Mouse (Mus musculus) neural tube, embryonic 15.5 days (tissue): Measurements from ENCODE around the gene Crybb2. TPM values are rescaled to one million over a fixed set of nuclear protein-coding genes. Genes with fewer than 3 reads are reported as not detected.

Source experiments
- ATAC-seq: fragments of 200-750 bp; cut with Nextera tagmentation; 2 replicates; pipeline ENCODE4 v1.8.0; 2017; ENCODE audit warnings: mild to moderate bottlenecking, moderate TSS enrichment, moderate library complexity; ENCODE audit not compliant: low FRiP score
- H3K27ac ChIP-seq: fragments of 300-500 bp; sonication (generic); replicated peaks from 2 replicates; pipeline ENCODE4 v1.5.1; 2015; ENCODE audit warnings: mild to moderate bottlenecking, inconsistent platforms
- H3K27me3 ChIP-seq: fragments of 300-500 bp; sonication (generic); replicated peaks from 2 replicates; pipeline ENCODE4 v1.6.1; 2015; ENCODE audit warnings: inconsistent platforms
- H3K36me3 ChIP-seq: fragments of 300-500 bp; sonication (generic); 2 replicates; pipeline ENCODE4 v1.6.1; 2015; ENCODE audit warnings: inconsistent platforms
- H3K4me1 ChIP-seq: fragments of 300-500 bp; sonication (generic); 2 replicates; pipeline ENCODE4 v1.6.1; 2015; ENCODE audit warnings: inconsistent platforms
- H3K4me2 ChIP-seq: fragments of 300-500 bp; sonication (generic); 2 replicates; pipeline ENCODE4 v1.6.1; 2015; ENCODE audit warnings: inconsistent platforms, mild to moderate bottlenecking, moderate library complexity
- H3K4me3 ChIP-seq: fragments of 300-500 bp; sonication (generic); replicated peaks from 2 replicates; pipeline ENCODE4 v1.5.1; 2015; ENCODE audit warnings: mild to moderate bottlenecking, inconsistent platforms
- H3K9ac ChIP-seq: fragments of 300-500 bp; sonication (generic); replicated peaks from 2 replicates; pipeline ENCODE4 v1.6.1; 2015; ENCODE audit warnings: mild to moderate bottlenecking, inconsistent platforms
- H3K9me3 ChIP-seq: fragments of 300-500 bp; sonication (generic); replicated peaks from 2 replicates; pipeline ENCODE4 v1.6.1; 2016; ENCODE audit warnings: inconsistent platforms
- WGBS: fragments of 180-500 bp; shearing (Covaris S2); methylation state at CpG from one replicate; pipeline ENCODE4 v1.1.7; 2015; ENCODE audit warnings: mixed read lengths; 5-methylcytosine and 5-hydroxymethylcytosine counted together
- polyA plus RNA-seq: library from polyadenylated mRNA; unstranded; fragments of >200 nt; fragmentation: Nextera tagmentation; extraction: Ambion mirVana; gene quantifications from 2 replicates; pipeline ENCODE4 v1.2.1, GENCODE M21; 2015

The Crybb2 gene
- polyA plus RNA-seq, 1 experiment from 2014 or later: not detected

GRCm38 (mm10) chr5:113026706-113027105 lies 43.2 kb downstream of the Crybb2 start:
- no peak for ATAC-seq
- Histone ChIP-seq H3K4me3 (no peak overlapping the region), H3K27me3 (no peaks in the 10 kb centered on the region), H3K36me3 (no peaks in the 10 kb centered on the region), H3K4me1 (peaks cover 23% of the 10 kb centered on the region), H3K9ac (no peak overlapping the region), H3K9me3 (no peaks in the 10 kb centered on the region), H3K27ac (no peak overlapping the region), H3K4me2 (no peak overlapping the region)
- 88% methylated on average over 5 of the region's 5 CpGs for WGBS

GRCm38 (mm10) chr5:113024154-113024764 lies 45.7 kb downstream of the Crybb2 start:
- 26% methylated on average over 18 of the region's 18 CpGs for WGBS
- no peaks in the 10 kb centered on the region for H3K27me3 ChIP-seq
- H3K36me3 ChIP-seq: no peaks in the 10 kb centered on the region
- ATAC-seq: no peak
- H3K4me3 ChIP-seq: no peak overlapping the region
- H3K27ac ChIP-seq: 0 out of 2 replicates have a peak overlapping the region, but pooled peaks have one; percentile 18
- peaks cover 15% of the 10 kb centered on the region for H3K4me1 ChIP-seq
- H3K9me3 ChIP-seq: no peaks in the 10 kb centered on the region
- H3K4me2 ChIP-seq: peak overlapping the region; percentile 34
- H3K9ac ChIP-seq: no peak overlapping the region

- Histone ChIP-seq H3K9me3 (no peaks in the 10 kb centered on the region), H3K36me3 (no peaks in the 10 kb centered on the region)
- WGBS: 64% methylated on average over 8 of the region's 8 CpGs
Measured at GRCm38 (mm10) chr5:113018190-113018589, 51.7 kb downstream of the Crybb2 start.

GRCm38 (mm10) chr5:113017004-113017403 lies 52.9 kb downstream of the Crybb2 start:
- no peak overlapping the region for H3K4me3 ChIP-seq
- no peaks in the 10 kb centered on the region for H3K9me3 ChIP-seq
- peaks cover 30% of the 10 kb centered on the region for H3K4me1 ChIP-seq
- WGBS: 93% methylated on average over 1 of the region's 1 CpGs
- ATAC-seq: no peak
- no peak overlapping the region for H3K4me2 ChIP-seq
- no peaks in the 10 kb centered on the region for H3K36me3 ChIP-seq
- no peak overlapping the region for H3K27ac ChIP-seq
- H3K27me3 ChIP-seq: no peaks in the 10 kb centered on the region; the same call in 1 of the 2 replicates
- H3K9ac ChIP-seq: no peak overlapping the region

More at GRCm38 (mm10) chr5:113018190-113018589, 51.7 kb downstream of the Crybb2 start:
- no peaks in the 10 kb centered on the region; the same call in 1 of the 2 replicates for H3K27me3 ChIP-seq
- H3K4me1 ChIP-seq: peaks cover 24% of the 10 kb centered on the region
- no peak overlapping the region for H3K9ac ChIP-seq
- no peak overlapping the region for H3K27ac ChIP-seq
- no peak overlapping the region for H3K4me3 ChIP-seq
- H3K4me2 ChIP-seq: no peak overlapping the region
- ATAC-seq: no peak

GRCm38 (mm10) chr5:113015236-113016061 lies 54.5 kb downstream of the Crybb2 start, which contains the start of gene Grk3:
Gene Grk3, minus strand, starts transcription at chr5:113015791.
- Histone ChIP-seq H3K9ac (peak within 1 kb of the TSS; percentile 77), H3K9me3 (no peaks in the 10 kb centered on the region), H3K27me3 (no peaks in the 10 kb centered on the region; the same call in 1 of the 2 replicates), H3K36me3 (no peaks in the 10 kb centered on the region), H3K4me3 (peak within 1 kb of the TSS; percentile 67), H3K4me2 (peak within 1 kb of the TSS; percentile 69), H3K27ac (peak within 1 kb of the TSS; percentile 54), H3K4me1 (peaks cover 43% of the 10 kb centered on the region)
- 5% methylated on average over 29 of the region's 52 CpGs for WGBS
- peak; percentile 82 for ATAC-seq

- Histone ChIP-seq H3K4me3 (peak overlapping the region; percentile 67), H3K36me3 (no peaks in the 10 kb centered on the region), H3K27me3 (no peaks in the 10 kb centered on the region; the same call in 1 of the 2 replicates), H3K27ac (peak overlapping the region; percentile 54), H3K4me2 (peak overlapping the region; percentile 69), H3K9me3 (no peaks in the 10 kb centered on the region), H3K9ac (peak overlapping the region; percentile 77), H3K4me1 (peaks cover 43% of the 10 kb centered on the region)
- ATAC-seq: peak; percentile 51
- 3% methylated on average over 13 of the region's 14 CpGs for WGBS
Measured at GRCm38 (mm10) chr5:113014808-113015235, 55.1 kb downstream of the Crybb2 start.

GRCm38 (mm10) chr5:113014111-113014807 lies 55.7 kb downstream of the Crybb2 start:
- ATAC-seq: 0 out of 2 replicates have a peak, but pooled peaks have one; percentile 21
- H3K27ac ChIP-seq: peak overlapping the region; percentile 54
- no peaks in the 10 kb centered on the region; the same call in 1 of the 2 replicates for H3K27me3 ChIP-seq

GRCm38 (mm10) chr5:113011926-113012325 lies 58.0 kb downstream of the Crybb2 start:
- H3K36me3 ChIP-seq: no peaks in the 10 kb centered on the region
- ATAC-seq: no peak
- no peak overlapping the region for H3K9ac ChIP-seq
- peak overlapping the region; percentile 11; the same call in 1 of the 2 replicates for H3K4me2 ChIP-seq
- WGBS: 87% methylated on average over 10 of the region's 10 CpGs
- no peak overlapping the region for H3K27ac ChIP-seq
- H3K27me3 ChIP-seq: no peaks in the 10 kb centered on the region
- peaks cover 46% of the 10 kb centered on the region for H3K4me1 ChIP-seq
- no peaks in the 10 kb centered on the region for H3K9me3 ChIP-seq
- no peak overlapping the region for H3K4me3 ChIP-seq

More at GRCm38 (mm10) chr5:113014111-113014807, 55.7 kb downstream of the Crybb2 start:
- 62% methylated on average over 16 of the region's 16 CpGs for WGBS
- Histone ChIP-seq H3K4me2 (peak overlapping the region; percentile 69), H3K9me3 (no peaks in the 10 kb centered on the region), H3K4me3 (peak overlapping the region; percentile 67), H3K36me3 (no peaks in the 10 kb centered on the region), H3K9ac (peak overlapping the region; percentile 77), H3K4me1 (peaks cover 46% of the 10 kb centered on the region)

- Histone ChIP-seq H3K9ac (no peak overlapping the region), H3K4me3 (no peak overlapping the region), H3K4me1 (peaks cover 32% of the 10 kb centered on the region), H3K4me2 (no peak overlapping the region), H3K36me3 (no peaks in the 10 kb centered on the region), H3K27me3 (no peaks in the 10 kb centered on the region), H3K9me3 (no peaks in the 10 kb centered on the region), H3K27ac (no peak overlapping the region)
- WGBS: 86% methylated on average over 8 of the region's 8 CpGs
- ATAC-seq: no peak
Measured at GRCm38 (mm10) chr5:113009183-113009820, 60.6 kb downstream of the Crybb2 start.

GRCm38 (mm10) chr5:113008496-113008895 lies 61.4 kb downstream of the Crybb2 start:
- Histone ChIP-seq H3K27ac (no peak overlapping the region), H3K36me3 (no peaks in the 10 kb centered on the region), H3K4me1 (peaks cover 24% of the 10 kb centered on the region), H3K9me3 (no peaks in the 10 kb centered on the region), H3K27me3 (no peaks in the 10 kb centered on the region), H3K4me3 (no peak overlapping the region), H3K9ac (no peak overlapping the region), H3K4me2 (no peak overlapping the region)
- 86% methylated on average over 2 of the region's 2 CpGs for WGBS
- no peak for ATAC-seq
